Mouse (Mus musculus) small intestine, adult 2 months (tissue): ENCODE results near the gene Tph1.

Experiments
- CTCF ChIP-seq: fragments of 200-500 bp; IDR thresholded peaks from 2 replicates; pipeline ENCODE4 v1.5.1; 2012; ENCODE audit warnings: low read depth, mild to moderate bottlenecking, control low read depth, inconsistent platforms, low read length, moderate library complexity, mixed read lengths; ENCODE audit not compliant: insufficient replicate concordance, insufficient read length; ENCODE audit errors: extremely low read depth
- POLR2A ChIP-seq: fragments of 200-500 bp; IDR thresholded peaks from 2 replicates; pipeline ENCODE4 v1.6.1; 2012; ENCODE audit warnings: low read depth, mild to moderate bottlenecking, control low read depth, inconsistent platforms, low read length, moderate library complexity

DNA sequence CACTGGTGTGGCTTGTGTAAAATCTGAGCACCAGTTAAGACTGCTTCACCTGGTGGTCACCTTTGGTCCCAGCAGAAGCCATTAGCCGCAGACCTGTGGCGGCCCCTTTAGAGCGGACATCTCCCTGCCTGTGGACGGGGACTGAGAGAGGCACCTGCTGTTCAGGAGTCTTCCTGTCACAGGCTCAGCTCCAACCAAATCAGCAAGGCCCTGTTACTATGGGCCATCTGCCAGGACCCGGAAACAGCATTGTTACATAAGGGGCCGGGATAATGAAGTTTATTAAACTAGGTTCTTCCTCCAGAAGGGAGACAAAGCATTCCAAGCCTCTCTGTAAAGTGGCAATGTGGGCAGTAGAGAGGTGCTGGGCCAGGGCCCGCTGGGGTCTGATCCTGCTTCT is 69.3 kb downstream of the Tph1 start:
- TF ChIP-seq CTCF (no peak), POLR2A (no peak)
